Mouse (Mus musculus) gonadal fat pad, adult 2 months (tissue): ENCODE data around the gene Fscn1. TPM values are rescaled to one million over a fixed set of nuclear protein-coding genes. Genes with fewer than 3 reads are reported as not detected.

Source experiments
- DNase-seq: peaks from one replicate; pipeline ENCODE4 v3.0.0-alpha.2; 2012; ENCODE audit warnings: low read depth
- polyA plus RNA-seq: library from polyadenylated mRNA; depleted of rRNA; stranded (reverse); fragments of >200 nt; gene quantifications from 2 replicates; pipeline ENCODE4 v1.2.3, GENCODE M21; 2012

The Fscn1 gene
- polyA plus RNA-seq, 1 experiment: 57.8 TPM

- no peak for DNase-seq
Measured at GRCm38 (mm10) chr5:142935642-142936335, 24.4 kb upstream of the Fscn1 start.

- no peak for DNase-seq
Measured at GRCm38 (mm10) chr5:142936336-142936719, 23.8 kb upstream of the Fscn1 start.

- no peak for DNase-seq
Measured at GRCm38 (mm10) chr5:142937956-142938727, 22.0 kb upstream of the Fscn1 start.

- no peak for DNase-seq
Measured at GRCm38 (mm10) chr5:142940393-142940792, 19.8 kb upstream of the Fscn1 start.

- DNase-seq: no peak
Measured at GRCm38 (mm10) chr5:142944979-142945682, 15.0 kb upstream of the Fscn1 start.

GRCm38 (mm10) chr5:142947460-142947859 is 12.7 kb upstream of the Fscn1 start:
- DNase-seq: no peak

- DNase-seq: no peak
Measured at GRCm38 (mm10) chr5:142949580-142949979, 10.6 kb upstream of the Fscn1 start.

- DNase-seq: no peak
Measured at GRCm38 (mm10) chr5:142950405-142950804, 9.7 kb upstream of the Fscn1 start.

- no peak for DNase-seq
Measured at GRCm38 (mm10) chr5:142953641-142954040, 6.5 kb upstream of the Fscn1 start.

GRCm38 (mm10) chr5:142956956-142957703 is 3.0 kb upstream of the Fscn1 start:
- DNase-seq: no peak

- DNase-seq: no peak
Measured at GRCm38 (mm10) chr5:142958464-142958863, 1.7 kb upstream of the Fscn1 start.

GRCm38 (mm10) chr5:142959156-142959555 is 987 bp upstream of the Fscn1 start:
- no peak for DNase-seq

GRCm38 (mm10) chr5:142960775-142961271 is 680 bp downstream of the Fscn1 start:
- no peak for DNase-seq

- no peak for DNase-seq
Measured at GRCm38 (mm10) chr5:142961398-142961880, 1.3 kb downstream of the Fscn1 start.

- DNase-seq: no peak
Measured at GRCm38 (mm10) chr5:142961881-142962443, 1.8 kb downstream of the Fscn1 start.

- no peak for DNase-seq
Measured at GRCm38 (mm10) chr5:142962444-142962961, 2.4 kb downstream of the Fscn1 start.

GRCm38 (mm10) chr5:142963003-142963704 is 3.0 kb downstream of the Fscn1 start:
- no peak for DNase-seq

GRCm38 (mm10) chr5:142963705-142964494 is 3.8 kb downstream of the Fscn1 start:
- DNase-seq: no peak

GRCm38 (mm10) chr5:142964650-142965049 is 4.5 kb downstream of the Fscn1 start:
- DNase-seq: no peak
